Mouse (Mus musculus) small intestine, adult 2 months (tissue): ENCODE measurements around the gene Klkb1.

ENCODE experiments used
- CTCF ChIP-seq: fragments of 200-500 bp; IDR thresholded peaks from 2 replicates; pipeline ENCODE4 v1.5.1; 2012; ENCODE audit warnings: low read depth, mild to moderate bottlenecking, control low read depth, inconsistent platforms, low read length, moderate library complexity, mixed read lengths; ENCODE audit not compliant: insufficient replicate concordance, insufficient read length; ENCODE audit errors: extremely low read depth
- POLR2A ChIP-seq: fragments of 200-500 bp; IDR thresholded peaks from 2 replicates; pipeline ENCODE4 v1.6.1; 2012; ENCODE audit warnings: low read depth, mild to moderate bottlenecking, control low read depth, inconsistent platforms, low read length, moderate library complexity

DNA sequence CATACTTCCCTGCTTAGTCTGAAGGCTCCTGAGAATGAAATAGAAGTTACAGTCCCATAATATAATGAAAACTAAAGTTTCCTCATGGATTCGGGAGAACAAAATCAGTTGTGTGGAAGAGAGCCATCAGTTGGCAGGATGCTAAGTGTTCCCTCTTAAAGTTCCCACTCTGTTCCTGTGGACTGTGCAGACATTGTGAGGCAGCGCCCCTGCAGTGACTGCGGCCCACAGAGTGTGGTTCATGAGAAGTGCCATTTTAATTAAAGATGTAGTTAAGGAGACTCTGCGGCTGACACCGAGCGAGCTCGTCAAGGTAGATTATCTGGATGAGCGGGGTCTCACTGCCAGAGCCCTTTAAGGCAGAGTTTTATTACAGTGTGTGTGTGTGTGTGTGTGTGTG, 7.7 kb upstream of the Klkb1 start:
- TF ChIP-seq CTCF = no peak
- TF ChIP-seq POLR2A = no peak
